Mouse (Mus musculus) thymus, adult 2 months (tissue): ENCODE data around the gene Slc50a1.

ENCODE experiments used
- CTCF ChIP-seq: fragments of 200-500 bp; IDR thresholded peaks from 2 replicates; pipeline ENCODE4 v1.5.1; 2012; ENCODE audit warnings: mild to moderate bottlenecking, control low read depth, low read length, moderate library complexity, borderline replicate concordance; ENCODE audit not compliant: control insufficient read depth, poor library complexity, insufficient read depth; ENCODE audit errors: extremely low read depth
- POLR2A ChIP-seq: fragments of 200-500 bp; IDR thresholded peaks from 2 replicates; pipeline ENCODE4 v1.6.1; 2012; ENCODE audit warnings: mild to moderate bottlenecking, low read length, control low read depth, moderate library complexity; ENCODE audit not compliant: control insufficient read depth, poor library complexity, insufficient read depth; ENCODE audit errors: extremely low read depth

GRCm38 (mm10) chr3:89318316-89318715 lies 47.9 kb upstream of the Slc50a1 start:
- no peak for TF ChIP-seq CTCF
- no peak for TF ChIP-seq POLR2A
